Mouse (Mus musculus) urinary bladder, postnatal 14 days (tissue): ENCODE data around the gene Sema7a.
A peak's percentile ranks its signal among the peaks of the same experiment; 100 is the strongest.

Source experiments
- DNase-seq: peaks from one replicate; pipeline ENCODE4 v3.0.0; 2021; ENCODE audit warnings: low spot score

The Sema7a gene

DNA sequence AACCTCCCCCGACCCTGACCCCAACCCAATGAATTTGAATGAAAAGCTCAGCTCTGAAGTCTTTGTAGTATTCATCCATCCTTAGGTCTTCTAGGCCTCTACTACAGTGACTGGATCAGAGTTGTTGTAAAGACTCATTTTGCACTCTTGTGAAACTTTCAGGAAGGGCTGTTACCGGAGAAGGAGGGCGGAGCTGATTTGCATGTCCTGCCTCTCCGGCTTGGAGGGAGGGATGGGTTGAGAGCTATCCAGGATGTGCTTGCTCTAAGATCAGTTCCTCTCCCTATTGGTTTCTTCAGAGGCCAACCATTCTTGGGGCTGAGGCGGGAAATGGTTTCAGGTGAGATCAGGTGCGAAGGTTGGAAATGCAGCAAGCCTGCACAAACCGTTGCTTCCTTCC lies 71.1 kb downstream of the Sema7a start:
- peak; percentile 18 for DNase-seq

GRCm38 (mm10) chr9:58011552-58011951 lies 71.6 kb downstream of the Sema7a start:
- DNase-seq: no peak
